Mouse (Mus musculus): ENCODE measurements at regions not wholly inside any gene's neighbourhood (a gene's known extent, or its start where the extent isn't known, plus 50 kb on each side); places are given as distances from the start of the nearest gene placed in this dataset.
A peak's percentile ranks its signal among the peaks of the same experiment; 100 is the strongest.

DNA sequence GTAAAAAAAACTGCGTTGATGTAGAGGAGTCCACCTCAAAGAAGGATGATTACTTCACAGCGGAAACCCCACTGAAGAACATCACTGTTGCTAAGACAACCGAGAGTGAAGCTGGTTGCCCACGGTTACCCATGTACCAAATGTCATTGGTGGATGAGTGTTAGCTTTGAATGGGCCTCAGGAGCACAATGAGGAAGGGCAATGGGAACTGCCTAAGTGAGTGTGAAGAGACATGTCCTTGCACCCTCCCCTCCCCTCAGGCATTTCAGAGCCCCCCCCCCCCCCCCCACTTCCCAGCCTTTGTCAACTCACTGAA, 96.1 kb upstream of the Chd2 start:
- DNase-seq (ENCODE audit: low spot score in 2 of 2) = peak in 1 of 2 experiments; percentile 41

- no peak for DNase-seq (ENCODE audit: low spot score in 2 of 2)
These were observed 95.6 kb upstream of the Chd2 start for GRCm38 (mm10) chr7:73637101-73637809.

DNA sequence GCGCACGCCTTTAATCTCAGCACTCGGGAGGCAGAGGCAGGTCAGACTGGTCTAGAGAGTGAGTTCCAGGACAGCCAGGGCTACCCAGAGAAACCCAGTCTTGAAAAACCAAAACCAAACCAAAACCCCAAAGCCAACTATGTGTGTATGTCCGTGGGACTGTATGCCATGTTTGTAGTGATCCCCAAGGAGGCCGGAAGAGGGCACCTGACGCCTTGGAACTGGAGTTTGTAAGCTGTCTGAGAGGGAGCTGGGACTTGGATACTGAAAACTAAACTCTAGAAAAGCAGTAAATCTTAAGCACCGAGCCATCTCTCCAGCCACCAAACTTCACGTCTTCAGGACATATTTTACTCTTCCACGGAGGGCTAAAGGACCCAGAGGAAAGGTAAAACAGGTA, 93.8 kb upstream of the Chd2 start:
- no peak for DNase-seq (ENCODE audit: low spot score in 2 of 2)

DNA sequence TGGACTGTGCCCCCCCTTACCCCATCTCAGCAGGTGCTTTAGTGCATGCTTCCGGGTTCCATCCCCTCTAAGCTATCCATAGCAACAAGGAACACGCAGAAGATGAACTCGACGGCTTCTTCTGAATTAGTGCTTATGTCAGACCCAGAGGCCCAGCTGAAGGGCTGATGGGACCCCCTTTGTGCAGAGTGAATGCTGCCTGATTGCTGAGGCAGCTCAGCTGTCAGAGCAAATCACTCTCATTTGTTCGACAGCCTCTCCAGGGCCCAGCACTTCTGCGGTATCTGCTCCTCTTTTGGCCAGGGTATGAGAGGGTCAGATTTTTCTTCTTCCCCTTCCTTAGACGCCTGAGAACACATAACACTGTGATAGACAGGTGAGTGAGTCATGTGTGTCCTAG, 89.2 kb upstream of the Chd2 start:
- no peak for DNase-seq (ENCODE audit: low spot score in 2 of 2)

DNA sequence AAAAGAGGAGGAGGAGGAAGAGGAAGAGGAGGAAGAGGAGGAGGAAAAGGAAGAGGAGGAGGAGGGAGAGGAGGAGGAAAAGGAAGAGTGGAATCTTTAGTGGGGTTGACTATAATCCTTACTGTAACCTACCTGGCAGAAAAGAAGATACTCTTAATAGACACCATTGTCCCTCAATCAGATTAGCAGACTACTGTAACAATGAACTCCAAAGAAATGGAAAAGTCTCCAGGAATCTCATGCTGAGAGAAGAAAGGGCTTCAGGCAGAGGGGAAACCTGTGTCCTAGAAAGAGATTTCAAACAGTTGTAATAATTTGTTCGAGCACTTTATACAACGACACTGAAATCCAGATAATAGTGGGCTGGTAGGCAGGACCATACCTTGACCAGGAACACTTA, 87.6 kb upstream of the Chd2 start:
- DNase-seq (ENCODE audit: low spot score in 2 of 2) = no peak

- DNase-seq (ENCODE audit: low spot score in 2 of 2) = peak; percentile 54 to 57
These were observed 86.4 kb upstream of the Chd2 start for GRCm38 (mm10) chr7:73628071-73628470.

GRCm38 (mm10) chr7:73626291-73626690, 84.7 kb upstream of the Chd2 start:
- no peak for DNase-seq (ENCODE audit: low spot score in 2 of 2)

- DNase-seq (ENCODE audit: low spot score in 2 of 2) = no peak
These were observed 84.0 kb upstream of the Chd2 start for GRCm38 (mm10) chr7:73625651-73626050.

GRCm38 (mm10) chr7:73624992-73625391, 83.4 kb upstream of the Chd2 start:
- DNase-seq (ENCODE audit: low spot score in 2 of 2) = no peak

- DNase-seq (ENCODE audit: low spot score in 2 of 2) = no peak
These were observed 82.5 kb upstream of the Chd2 start for GRCm38 (mm10) chr7:73624093-73624600.

DNA sequence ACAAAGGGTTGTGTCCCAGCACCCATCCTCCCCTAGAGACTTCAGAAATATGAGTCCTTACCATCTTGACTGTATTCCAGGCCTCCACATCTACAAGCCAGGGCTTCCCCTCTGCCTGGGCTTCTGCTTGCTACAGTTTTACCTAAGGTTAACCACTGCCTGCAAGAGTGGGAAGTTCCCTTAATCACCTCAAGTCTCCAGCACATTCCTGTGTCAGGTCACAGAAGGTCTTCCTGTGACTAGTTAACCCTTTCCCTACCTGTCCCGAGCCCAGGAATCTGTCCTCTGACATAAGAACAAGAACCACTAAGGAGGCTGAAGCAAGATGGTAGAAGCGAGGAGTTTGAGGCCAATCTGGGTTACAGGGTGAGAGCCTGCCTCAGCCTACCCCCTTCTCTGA, 80.8 kb upstream of the Chd2 start:
- DNase-seq (ENCODE audit: low spot score in 2 of 2) = no peak

GRCm38 (mm10) chr7:73620341-73620740, 78.7 kb upstream of the Chd2 start:
- no peak for DNase-seq (ENCODE audit: low spot score in 2 of 2)

- DNase-seq (ENCODE audit: low spot score in 2 of 2) = no peak
These were observed 77.3 kb upstream of the Chd2 start for GRCm38 (mm10) chr7:73618758-73619416.

DNA sequence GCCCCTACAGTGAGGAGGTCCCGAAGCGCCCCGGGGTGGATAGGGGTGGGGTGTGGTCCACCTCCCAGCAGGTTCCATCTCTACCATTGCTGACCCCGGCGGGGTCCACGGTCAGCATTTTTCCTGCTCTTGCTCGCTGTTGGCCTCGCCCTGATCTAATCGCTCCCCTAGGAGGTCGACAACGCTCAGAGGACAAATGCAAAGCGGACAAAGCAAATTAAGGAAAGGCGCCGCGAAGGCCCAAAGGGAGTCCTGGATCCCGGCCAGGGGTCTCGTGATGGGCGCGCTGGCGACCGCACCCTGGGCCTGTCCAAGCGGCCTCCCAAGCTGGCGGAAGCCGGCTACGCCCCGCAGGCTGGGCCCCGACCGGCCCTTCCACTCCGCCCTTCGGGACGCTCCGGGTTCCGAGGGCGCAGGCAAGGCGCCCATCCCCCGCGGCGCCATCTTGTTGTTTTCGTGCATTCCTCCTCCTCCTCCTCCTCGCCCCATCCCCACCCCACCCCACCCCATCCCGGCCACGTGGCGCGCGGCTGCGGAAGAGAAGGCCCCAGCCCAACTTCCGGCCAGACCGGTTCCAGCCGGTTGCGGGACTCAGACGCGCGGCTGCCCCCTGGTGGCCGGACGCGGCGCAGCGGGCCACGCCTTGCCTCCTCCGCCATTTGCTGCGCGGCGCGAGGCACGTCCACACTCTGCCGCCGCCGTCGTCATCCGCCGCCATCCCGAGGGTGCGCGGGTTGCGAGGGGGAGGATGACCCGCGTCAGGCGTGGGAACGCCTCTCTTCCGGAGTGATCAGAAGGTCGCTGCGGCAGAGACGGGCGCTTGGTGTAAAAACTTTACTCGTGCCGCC, 76.5 kb upstream of the Chd2 start:
- peak; percentile 95 to 99 for DNase-seq (ENCODE audit: low spot score in 2 of 2)

GRCm38 (mm10) chr7:73616971-73617906, 75.6 kb upstream of the Chd2 start:
- DNase-seq (ENCODE audit: low spot score in 2 of 2) = no peak

DNA sequence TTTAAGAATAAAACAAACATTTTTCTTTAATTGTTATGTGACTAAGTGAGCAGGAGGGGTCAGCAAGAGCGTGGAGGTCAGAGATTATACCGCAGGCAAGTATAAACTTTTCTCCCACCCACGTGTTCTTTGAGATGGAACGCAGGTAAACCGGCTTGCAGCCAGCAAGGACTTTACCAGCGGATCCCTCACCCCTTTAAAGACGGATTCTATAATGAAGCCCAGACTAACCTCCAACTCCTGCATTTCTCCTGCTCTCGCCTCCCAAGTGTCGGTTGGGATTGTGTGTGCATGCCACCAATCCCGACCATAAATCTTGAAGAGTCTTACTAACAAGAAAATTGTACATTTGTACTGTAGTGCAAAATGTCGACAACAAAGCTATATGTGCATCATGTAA, 74.4 kb upstream of the Chd2 start:
- DNase-seq (ENCODE audit: low spot score in 2 of 2) = no peak

DNA sequence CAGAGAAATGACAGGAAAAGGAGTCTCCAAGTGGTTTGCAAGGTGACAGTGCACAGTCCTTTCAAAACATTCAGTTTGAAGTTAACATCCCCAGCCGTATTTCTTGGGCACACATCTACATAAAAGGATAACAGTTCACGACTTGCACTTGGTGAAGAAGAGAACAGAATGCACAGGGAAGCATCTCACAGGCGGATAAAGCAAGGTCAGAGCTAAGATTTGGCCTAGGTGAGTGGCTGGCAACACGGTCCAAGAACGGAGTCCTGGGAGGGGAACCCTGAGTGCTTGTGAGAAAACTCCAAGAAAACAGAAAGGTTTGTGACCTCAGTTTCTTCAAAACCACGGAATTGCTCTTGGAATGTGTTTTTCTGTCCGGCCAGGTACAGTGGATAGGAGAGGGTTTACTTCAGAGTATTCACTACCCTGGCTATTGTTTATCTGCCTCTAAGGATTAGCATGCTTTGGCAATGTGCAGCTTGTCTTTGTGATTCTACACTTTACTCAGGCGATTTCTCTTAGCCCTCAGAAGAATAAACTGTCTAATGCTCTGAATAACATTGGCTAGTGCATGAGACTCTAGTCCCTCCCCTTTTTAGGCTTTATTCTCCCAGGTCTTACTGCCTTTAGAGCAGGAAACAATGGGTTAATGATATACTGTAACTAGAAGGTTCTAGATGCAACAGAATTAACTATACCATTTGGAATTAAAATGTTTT, 73.4 kb upstream of the Chd2 start:
- no peak for DNase-seq (ENCODE audit: low spot score in 2 of 2)

DNA sequence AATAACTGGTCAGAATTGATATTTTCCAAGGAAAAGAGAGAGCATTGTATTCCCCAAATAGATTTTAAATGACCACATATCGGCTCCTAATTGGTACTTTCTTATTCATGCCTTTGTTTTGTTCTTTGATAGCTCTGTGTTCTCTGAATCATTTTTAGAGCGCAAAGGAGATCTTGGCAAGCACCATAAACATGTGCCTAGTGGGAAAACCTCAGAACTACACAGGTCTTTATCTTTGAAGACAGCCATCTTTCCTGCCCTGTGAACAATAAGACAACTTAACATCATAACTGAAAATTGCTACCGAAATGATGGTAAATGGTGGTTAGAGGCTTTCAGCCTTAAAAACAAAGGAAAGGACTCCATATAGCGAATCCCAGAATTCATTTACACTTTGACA, 72.7 kb upstream of the Chd2 start:
- DNase-seq (ENCODE audit: low spot score in 2 of 2) = no peak

DNA sequence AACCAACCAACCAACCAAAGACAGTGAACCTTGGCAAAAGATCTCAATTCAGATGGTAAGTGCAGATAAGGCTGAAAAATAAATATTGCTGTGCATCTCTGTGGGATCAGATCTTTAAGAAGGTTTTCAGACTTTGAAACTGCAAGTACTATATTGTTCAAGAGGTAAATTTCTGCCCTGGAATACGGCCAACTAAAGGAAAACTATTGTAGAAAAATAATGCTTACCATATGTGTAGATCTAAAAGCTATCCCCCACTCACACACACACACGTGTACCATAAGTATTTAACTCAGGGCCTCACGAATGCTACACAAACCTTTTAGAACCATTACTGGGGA, 71.1 kb upstream of the Chd2 start:
- DNase-seq (ENCODE audit: low spot score in 2 of 2) = no peak

GRCm38 (mm10) chr7:73611866-73612751, 70.5 kb upstream of the Chd2 start:
- DNase-seq (ENCODE audit: low spot score in 2 of 2) = no peak
